Mouse (Mus musculus): Measurements from ENCODE around the gene Edil3.

GRCm38 (mm10) chr13:88929626-88930025, 108.4 kb downstream of the Edil3 start:
- TF ChIP-seq NANOG (IDR thresholded peaks at IDR 0.05; ENCODE audit: borderline replicate concordance, low read length) (peak; percentile 90), CTCF (conservative IDR thresholded peaks at IDR 0.05; ENCODE audit: low read length) (no peak), POU5F1 (IDR thresholded peaks at IDR 0.05; ENCODE audit: borderline replicate concordance, low read length) (no peak)

Measured in E14TG2a.4 (cell line).